Mouse (Mus musculus): ENCODE data around the gene Atg10. TPM values are rescaled to one million over a fixed set of nuclear protein-coding genes. Genes with fewer than 3 reads are reported as not detected.

Atg10 gene
- total and polyA plus RNA-seq, 3 experiments, result 2.0 to 4.3 TPM; not detected in 1

- Histone ChIP-seq H3K4me3 (ENCODE audit: control insufficient read depth in 1 of 2, insufficient read depth in 1 of 2, low read depth in 2 of 2, low read length in 2 of 2) (no peak overlapping the region), H3K9me3 (replicated peaks; ENCODE audit: insufficient read depth, low read length) (no peaks in the 10 kb centered on the region), H3K4me1 (ENCODE audit: control insufficient read depth in 1 of 2, insufficient read depth in 2 of 2, low read length in 2 of 2) (peaks cover 0 to 4% of the 10 kb centered on the region in 2 experiments; a peak in 1 of 4 replicates), H3K36me3 (ENCODE audit: control insufficient read depth in 1 of 2, insufficient read depth in 2 of 2, low read length in 2 of 2) (no peaks in the 10 kb centered on the region), H3K9ac (ENCODE audit: control insufficient read depth, low read depth, low read length, poor library complexity, severe bottlenecking) (no peak overlapping the region), H3K27me3 (ENCODE audit: control insufficient read depth in 1 of 2, insufficient read depth in 2 of 2, low read length in 2 of 2) (no peaks in the 10 kb centered on the region), H3K27ac (ENCODE audit: control insufficient read depth, low read depth, low read length) (no peak overlapping the region), H3K79me2 (ENCODE audit: control insufficient read depth, insufficient read depth, low read length, poor library complexity) (no peaks in the 10 kb centered on the region)
- no peak for DNase-seq (ENCODE audit: low read depth, low spot score)
- TF ChIP-seq CHD1 (IDR thresholded peaks at IDR 0.05; ENCODE audit: low read depth, low read length) (no peak), GATA1 (IDR thresholded peaks at IDR 0.05; ENCODE audit: low read depth, low read length) (no peak), MAFK (IDR thresholded peaks at IDR 0.05; ENCODE audit: borderline replicate concordance, low read depth, low read length) (no peak), ZC3H11A (IDR thresholded peaks at IDR 0.05; ENCODE audit: low read depth, low read length) (no peak), USF1 (IDR thresholded peaks at IDR 0.05; ENCODE audit: low read depth, low read length) (no peak), MXI1 (IDR thresholded peaks at IDR 0.05; ENCODE audit: low read depth, low read length) (no peak), RCOR1 (IDR thresholded peaks at IDR 0.05; ENCODE audit: low read depth, low read length) (no peak), EP300 (IDR thresholded peaks at IDR 0.05; ENCODE audit: low read depth in 1 of 2, low read length in 2 of 2) (no peak), JUND (IDR thresholded peaks at IDR 0.05; ENCODE audit: low read depth, low read length) (no peak), USF2 (IDR thresholded peaks at IDR 0.05; ENCODE audit: borderline replicate concordance in 1 of 2, insufficient read depth in 1 of 2, low read depth in 1 of 2, low read length in 2 of 2) (no peak), HCFC1 (IDR thresholded peaks at IDR 0.05; ENCODE audit: low read depth, low read length) (no peak), CTCF (IDR thresholded peaks at IDR 0.05 in 2 of 3, conservative IDR thresholded peaks at IDR 0.05 in 1 of 3; ENCODE audit: control insufficient read depth in 1 of 3, insufficient read depth in 1 of 3, low read depth in 2 of 3, low read length in 3 of 3, poor library complexity in 1 of 3, severe bottlenecking in 1 of 3) (no peak), BHLHE40 (IDR thresholded peaks at IDR 0.05; ENCODE audit: borderline replicate concordance, low read depth, low read length) (no peak)
Measured at GRCm38 (mm10) chr13:91128581-91128980, 95.2 kb downstream of the Atg10 start.

- H3K9ac ChIP-seq (ENCODE audit: control insufficient read depth, low read depth, low read length, poor library complexity, severe bottlenecking), result no peak overlapping the region
- TF ChIP-seq RCOR1 (IDR thresholded peaks at IDR 0.05; ENCODE audit: low read depth, low read length) (no peak), MAFK (IDR thresholded peaks at IDR 0.05; ENCODE audit: borderline replicate concordance, low read depth, low read length) (no peak), ELF1 (IDR thresholded peaks at IDR 0.05; ENCODE audit: low read depth, low read length) (no peak), ETS1 (IDR thresholded peaks at IDR 0.05; ENCODE audit: low read depth, low read length) (no peak), ZNF384 (IDR thresholded peaks at IDR 0.05; ENCODE audit: low read depth, low read length) (no peak), MXI1 (IDR thresholded peaks at IDR 0.05; ENCODE audit: low read depth, low read length) (no peak), UBTF (IDR thresholded peaks at IDR 0.05; ENCODE audit: borderline replicate concordance, insufficient read depth, low read depth, low read length) (no peak), MAX (IDR thresholded peaks at IDR 0.05; ENCODE audit: low read length) (no peak), ZC3H11A (IDR thresholded peaks at IDR 0.05; ENCODE audit: low read depth, low read length) (no peak), NELFE (IDR thresholded peaks at IDR 0.05; ENCODE audit: low read depth, low read length) (no peak), EP300 (IDR thresholded peaks at IDR 0.05; ENCODE audit: low read depth in 1 of 2, low read length in 2 of 2) (no peak), KAT2A (conservative IDR thresholded peaks at IDR 0.05; ENCODE audit: low read depth, low read length) (no peak), NRF1 (IDR thresholded peaks at IDR 0.05; ENCODE audit: insufficient read depth, low read depth, low read length, poor library complexity, severe bottlenecking) (no peak), USF1 (IDR thresholded peaks at IDR 0.05; ENCODE audit: low read depth, low read length) (no peak), GABPA (IDR thresholded peaks at IDR 0.05; ENCODE audit: low read depth, low read length) (no peak), E2F4 (IDR thresholded peaks at IDR 0.05; ENCODE audit: borderline replicate concordance, low read depth, low read length) (no peak), MAZ (IDR thresholded peaks at IDR 0.05; ENCODE audit: low read depth, low read length) (no peak)
- peaks cover 0 to 12% of the 10 kb centered on the region in 2 experiments; a peak in 2 of 4 replicates for H3K36me3 ChIP-seq (ENCODE audit: control insufficient read depth in 1 of 2, insufficient read depth in 2 of 2, low read length in 2 of 2)
- H3K27ac ChIP-seq (ENCODE audit: control insufficient read depth, low read depth, low read length), result no peak overlapping the region
- H3K4me3 ChIP-seq (ENCODE audit: control insufficient read depth in 1 of 2, insufficient read depth in 1 of 2, low read depth in 2 of 2, low read length in 2 of 2), result no peak overlapping the region
- H3K9me3 ChIP-seq (replicated peaks; ENCODE audit: insufficient read depth, low read length), result no peaks in the 10 kb centered on the region
- DNase-seq (ENCODE audit: low read depth, low spot score), result no peak
- no peaks in the 10 kb centered on the region; the same call in 1 of the 2 replicates for H3K79me2 ChIP-seq (ENCODE audit: control insufficient read depth, insufficient read depth, low read length, poor library complexity)
- H3K27me3 ChIP-seq (ENCODE audit: control insufficient read depth in 1 of 2, insufficient read depth in 2 of 2, low read length in 2 of 2), result no peaks in the 10 kb centered on the region
- peaks cover 0 to 3% of the 10 kb centered on the region in 2 experiments; a peak in 3 of 4 replicates for H3K4me1 ChIP-seq (ENCODE audit: control insufficient read depth in 1 of 2, insufficient read depth in 2 of 2, low read length in 2 of 2)
Measured at GRCm38 (mm10) chr13:91118156-91118555, 105.6 kb downstream of the Atg10 start.

Data from MEL (cell line).